Mouse (Mus musculus) embryonic facial prominence, embryonic 10.5 days (tissue): ENCODE measurements around the gene Gm9936. TPM values are rescaled to one million over a fixed set of nuclear protein-coding genes. Genes with fewer than 3 reads are reported as not detected.

ENCODE experiments used
- DNase-seq: peaks from one replicate; pipeline ENCODE4 v3.0.0-alpha.2; 2017; ENCODE audit warnings: low spot score
- H3K27ac ChIP-seq: fragments of 300-500 bp; sonication (generic); replicated peaks from 2 replicates; pipeline ENCODE4 v1.5.1; 2016; ENCODE audit warnings: mild to moderate bottlenecking
- H3K27me3 ChIP-seq: fragments of 300-500 bp; sonication (generic); replicated peaks from 2 replicates; pipeline ENCODE4 v1.6.1; 2016; ENCODE audit warnings: low read depth, mild to moderate bottlenecking; ENCODE audit not compliant: poor library complexity, severe bottlenecking
- H3K36me3 ChIP-seq: fragments of 300-500 bp; sonication (generic); replicated peaks from 2 replicates; pipeline ENCODE4 v1.6.1; 2016; ENCODE audit warnings: mild to moderate bottlenecking, moderate library complexity
- H3K4me1 ChIP-seq: fragments of 300-500 bp; sonication (generic); 2 replicates; pipeline ENCODE4 v1.6.1; 2016
- H3K4me3 ChIP-seq: fragments of 300-500 bp; sonication (generic); 2 replicates; pipeline ENCODE4 v1.5.1; 2016; ENCODE audit warnings: mild to moderate bottlenecking, moderate library complexity
- H3K9me3 ChIP-seq: fragments of 300-500 bp; sonication (generic); 2 replicates; pipeline ENCODE4 v1.6.1; 2016; ENCODE audit warnings: mild to moderate bottlenecking
- WGBS: fragments of 180-500 bp; shearing (Covaris S2); methylation state at CpG from one replicate; pipeline ENCODE4 v1.1.7; 2016; 5-methylcytosine and 5-hydroxymethylcytosine counted together
- polyA plus RNA-seq: library from polyadenylated mRNA; unstranded; fragments of >200 nt; fragmentation: Nextera tagmentation; extraction: Ambion mirVana; gene quantifications from 2 replicates; pipeline ENCODE4 v1.2.1, GENCODE M21; 2016

Gm9936 gene
- polyA plus RNA-seq, 1 experiment from 2014 or later, result 0.12 TPM

DNA sequence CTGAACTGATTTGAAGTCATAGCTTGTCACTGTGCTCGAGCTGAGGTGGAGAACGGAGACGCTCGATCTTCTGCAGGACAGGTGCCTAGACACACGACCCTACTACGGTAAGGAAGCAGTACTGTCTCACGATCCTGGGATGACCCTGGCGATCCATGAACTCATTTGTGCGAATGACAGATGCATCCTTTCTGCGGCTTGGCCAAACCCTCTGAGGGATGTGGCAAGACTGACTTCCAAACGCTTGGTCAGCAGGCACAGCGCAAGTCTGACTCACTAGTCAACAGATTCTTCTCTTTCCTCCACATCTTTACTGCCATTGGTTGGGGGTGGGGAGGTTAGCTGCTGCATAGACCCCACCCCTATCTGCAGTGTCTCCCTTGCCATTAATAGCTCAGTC, 31.1 kb downstream of the Gm9936 start:
- DNase-seq, result no peak
- Histone ChIP-seq H3K9me3 (0 out of 2 replicates have a peak, but pooled peaks cover under 1% of the 10 kb centered on the region), H3K4me3 (no peak overlapping the region), H3K27ac (no peak overlapping the region), H3K27me3 (no peaks in the 10 kb centered on the region), H3K4me1 (peaks cover 13% of the 10 kb centered on the region), H3K36me3 (peaks cover 1% of the 10 kb centered on the region)
- WGBS, result 92% methylated on average over 12 of the region's 12 CpGs

DNA sequence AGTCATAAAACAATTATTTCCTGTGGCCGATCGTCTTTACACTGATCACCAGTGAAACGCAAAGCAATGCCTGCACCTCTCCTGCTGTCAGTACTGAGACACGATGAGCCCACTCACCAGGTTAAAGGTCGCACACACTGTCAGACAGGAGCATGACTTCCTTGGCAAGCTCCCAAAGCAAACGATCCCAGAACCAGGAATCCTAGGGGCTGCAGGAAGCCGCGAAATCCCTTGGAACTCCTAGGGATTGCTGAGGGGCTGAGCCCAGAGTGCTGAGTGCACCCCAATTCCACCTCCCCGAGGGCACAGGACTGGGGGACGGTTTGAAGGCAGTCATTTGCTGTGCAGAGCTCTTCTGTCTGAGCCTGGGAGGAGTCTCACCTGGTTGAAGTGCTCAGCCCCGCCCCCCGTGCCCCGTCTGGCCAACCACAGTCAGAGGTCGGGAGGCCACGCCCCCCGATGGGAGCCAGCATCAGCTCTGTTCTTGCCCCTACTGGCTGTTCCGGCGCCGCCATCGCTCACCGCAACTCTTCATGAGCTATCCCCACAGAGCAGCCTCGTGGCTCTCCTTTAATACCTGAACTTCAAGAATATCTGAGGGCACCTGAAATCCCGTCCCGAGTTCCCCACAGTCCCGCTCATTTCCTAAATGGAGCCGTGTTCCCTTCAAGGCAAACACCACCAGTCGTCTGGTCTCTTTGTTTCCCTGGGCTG, 32.3 kb downstream of the Gm9936 start:
- 11% methylated on average over 27 of the region's 27 CpGs for WGBS
- peaks cover 10% of the 10 kb centered on the region; the same call in 1 of the 2 replicates for H3K9me3 ChIP-seq
- no peaks in the 10 kb centered on the region for H3K27me3 ChIP-seq
- H3K4me1 ChIP-seq, result peaks cover 13% of the 10 kb centered on the region
- DNase-seq, result peak; percentile 95
- peak overlapping the region; percentile 85 for H3K27ac ChIP-seq
- H3K36me3 ChIP-seq, result peaks cover 14% of the 10 kb centered on the region
- peak overlapping the region; percentile 54 for H3K4me3 ChIP-seq

GRCm38 (mm10) chr5:114824197-114824596, 34.3 kb downstream of the Gm9936 start:
- peaks cover 13% of the 10 kb centered on the region for H3K4me1 ChIP-seq
- H3K4me3 ChIP-seq, result peak overlapping the region; percentile 8; the same call in 1 of the 2 replicates
- peaks cover 10% of the 10 kb centered on the region; the same call in 1 of the 2 replicates for H3K9me3 ChIP-seq
- peak overlapping the region; percentile 48; the same call in 1 of the 2 replicates for H3K27ac ChIP-seq
- H3K36me3 ChIP-seq, result peaks cover 26% of the 10 kb centered on the region
- H3K27me3 ChIP-seq, result no peaks in the 10 kb centered on the region
- DNase-seq, result peak; percentile 64
- 20% methylated on average over 9 of the region's 9 CpGs for WGBS

DNA sequence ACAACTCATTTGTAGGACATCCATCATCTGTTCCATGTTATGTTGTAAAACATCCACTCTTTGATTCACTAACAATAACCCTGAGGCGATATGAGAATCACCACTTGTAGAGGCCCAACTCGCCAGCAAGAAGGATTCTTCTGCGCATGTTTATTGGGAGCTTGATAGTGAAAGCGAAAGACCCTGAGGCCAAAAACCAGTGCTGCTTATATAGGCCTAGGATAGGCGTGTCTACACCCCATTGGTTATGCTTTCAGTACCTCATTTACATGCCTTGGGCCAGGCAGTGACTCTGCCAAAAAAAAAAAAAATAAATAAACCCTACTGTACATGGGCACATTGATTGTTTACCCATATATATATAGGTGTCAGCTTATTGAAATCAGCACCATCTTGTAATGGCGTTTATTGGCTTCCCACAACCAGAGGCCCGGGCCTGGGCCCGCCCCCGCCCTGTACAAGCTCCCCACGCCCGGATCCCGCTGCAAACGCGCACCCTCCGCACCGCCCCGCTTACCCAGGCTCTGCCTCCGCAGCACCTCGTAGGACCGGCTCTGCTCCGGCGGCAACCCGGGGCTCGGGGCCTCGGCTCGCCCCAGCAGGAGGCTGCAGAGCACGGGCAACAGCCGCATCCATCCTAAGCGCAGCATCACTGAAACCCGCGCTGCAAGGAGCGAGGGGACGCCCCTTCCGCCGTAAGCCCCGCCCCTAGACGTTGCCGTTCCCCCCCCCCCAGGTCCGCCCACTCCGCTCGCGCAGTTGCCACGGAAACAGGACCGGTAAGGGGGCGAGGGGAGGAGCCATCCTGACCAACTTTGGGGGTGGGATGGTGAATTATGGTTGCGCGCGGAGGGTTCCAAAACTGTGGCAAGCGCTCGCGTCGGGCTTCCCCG, 35.4 kb downstream of the Gm9936 start, which contains the start of gene 1500011B03Rik:
1500011B03Rik (minus strand) TSS at position 673 of the 893 bp plus-strand sequence.
- DNase-seq, result peak; percentile 96
- 8% methylated on average over 53 of the region's 53 CpGs for WGBS
- peak within 1 kb of the TSS; percentile 95 for H3K27ac ChIP-seq
- peaks cover 13% of the 10 kb centered on the region for H3K4me1 ChIP-seq
- peak within 1 kb of the TSS; percentile 92 for H3K4me3 ChIP-seq
- peaks cover 10% of the 10 kb centered on the region; the same call in 1 of the 2 replicates for H3K9me3 ChIP-seq
- no peaks in the 10 kb centered on the region for H3K27me3 ChIP-seq
- peaks cover 28% of the 10 kb centered on the region for H3K36me3 ChIP-seq

GRCm38 (mm10) chr5:114818124-114818523, 40.4 kb downstream of the Gm9936 start:
- Histone ChIP-seq H3K36me3 (peaks cover 43% of the 10 kb centered on the region), H3K9me3 (peaks cover 10% of the 10 kb centered on the region; the same call in 1 of the 2 replicates), H3K4me1 (peaks cover 9% of the 10 kb centered on the region), H3K27ac (no peak overlapping the region), H3K4me3 (no peak overlapping the region), H3K27me3 (no peaks in the 10 kb centered on the region)
- no peak for DNase-seq
- WGBS, result 81% methylated on average over 11 of the region's 11 CpGs

DNA sequence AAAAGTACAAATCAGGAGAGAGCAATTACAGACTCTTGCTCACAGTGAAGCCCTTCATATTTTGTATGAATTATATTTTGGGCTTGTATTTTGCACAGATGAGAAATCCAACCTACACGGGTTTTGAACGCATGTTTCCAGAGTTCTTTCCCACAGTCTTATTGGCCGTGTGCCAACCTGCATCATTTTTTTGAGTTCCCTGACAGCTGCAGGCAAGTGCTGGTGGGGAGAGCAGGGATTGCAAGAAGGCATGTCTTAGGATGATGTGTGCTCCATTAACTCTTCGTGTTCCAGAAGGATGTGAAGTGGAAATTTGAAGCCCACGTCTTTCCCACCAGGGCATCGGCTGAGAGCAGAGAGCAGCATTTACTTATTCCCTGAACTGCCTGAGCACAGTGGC, 41.9 kb downstream of the Gm9936 start:
- WGBS, result 72% methylated on average over 6 of the region's 6 CpGs
- Histone ChIP-seq H3K4me1 (peaks cover 18% of the 10 kb centered on the region), H3K4me3 (no peak overlapping the region), H3K36me3 (peaks cover 45% of the 10 kb centered on the region), H3K9me3 (peaks cover 3% of the 10 kb centered on the region; the same call in 1 of the 2 replicates), H3K27ac (no peak overlapping the region), H3K27me3 (no peaks in the 10 kb centered on the region)
- DNase-seq, result no peak

DNA sequence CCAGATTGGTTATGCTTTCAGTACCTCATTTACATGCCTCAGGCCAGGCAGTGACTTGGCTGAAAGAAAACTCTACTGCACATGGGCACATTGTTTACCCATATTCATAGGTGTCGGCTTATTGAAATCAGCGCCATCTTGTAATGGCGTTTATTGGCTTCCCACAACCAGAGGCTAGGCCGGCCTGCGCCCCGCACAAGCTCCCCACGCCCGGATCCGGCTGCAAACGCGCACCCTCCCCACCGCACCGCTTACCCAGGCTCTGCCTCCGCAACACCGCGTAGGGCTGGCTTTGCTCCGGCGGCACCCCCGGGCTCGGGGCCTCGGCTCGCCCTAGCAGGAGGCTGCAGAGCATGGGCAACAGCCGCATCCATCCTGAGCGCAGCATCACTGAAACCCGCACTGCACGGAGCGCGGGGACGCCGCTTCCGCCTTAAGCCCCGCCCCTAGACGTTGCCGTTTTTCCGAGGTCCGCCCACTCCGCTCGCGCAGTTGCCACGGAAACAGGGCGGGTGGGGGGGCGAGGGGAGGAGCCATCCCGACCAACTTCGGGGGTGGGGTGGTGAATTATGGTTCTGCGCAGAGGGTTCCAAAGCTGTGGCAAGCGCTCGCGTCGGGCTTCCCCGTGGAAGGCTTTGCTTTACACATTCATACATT, 44.8 kb downstream of the Gm9936 start:
- Histone ChIP-seq H3K27ac (peak overlapping the region; percentile 93), H3K4me3 (peak overlapping the region; percentile 80), H3K27me3 (no peaks in the 10 kb centered on the region), H3K4me1 (peaks cover 32% of the 10 kb centered on the region), H3K36me3 (peaks cover 58% of the 10 kb centered on the region), H3K9me3 (no peaks in the 10 kb centered on the region)
- peak; percentile 94 for DNase-seq
- WGBS, result under 1% methylated on average over 50 of the region's 50 CpGs

DNA sequence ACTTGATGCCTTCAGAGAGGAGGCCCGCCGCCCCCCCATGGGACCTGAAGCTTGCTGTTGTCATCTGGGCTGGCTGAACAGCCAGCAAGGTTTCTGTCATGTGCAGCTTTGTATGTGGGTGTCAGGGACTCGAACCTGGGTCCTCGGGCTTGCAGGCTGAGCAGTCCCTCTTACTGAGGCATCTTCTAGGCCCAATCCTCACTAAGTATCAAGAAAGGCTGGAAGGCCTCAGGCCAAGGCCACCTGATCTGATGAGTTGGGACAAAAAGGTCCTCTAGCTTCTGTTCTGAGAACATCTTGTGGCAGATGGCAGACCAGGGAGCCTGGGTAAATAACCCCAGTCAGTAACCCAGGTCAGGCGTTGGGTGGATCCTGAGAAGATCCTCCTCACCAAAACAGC, 48.7 kb downstream of the Gm9936 start:
- no peaks in the 10 kb centered on the region for H3K27me3 ChIP-seq
- H3K4me3 ChIP-seq, result no peak overlapping the region
- peaks cover 53% of the 10 kb centered on the region for H3K4me1 ChIP-seq
- WGBS, result 93% methylated on average over 5 of the region's 5 CpGs
- no peak overlapping the region for H3K27ac ChIP-seq
- no peak for DNase-seq
- no peaks in the 10 kb centered on the region for H3K9me3 ChIP-seq
- peaks cover 78% of the 10 kb centered on the region for H3K36me3 ChIP-seq

GRCm38 (mm10) chr5:114809181-114809756, 49.2 kb downstream of the Gm9936 start:
- H3K27ac ChIP-seq, result no peak overlapping the region
- H3K27me3 ChIP-seq, result no peaks in the 10 kb centered on the region
- DNase-seq, result no peak
- no peak overlapping the region for H3K4me3 ChIP-seq
- peaks cover 53% of the 10 kb centered on the region for H3K4me1 ChIP-seq
- WGBS, result 82% methylated on average over 10 of the region's 10 CpGs
- no peaks in the 10 kb centered on the region for H3K9me3 ChIP-seq
- peaks cover 83% of the 10 kb centered on the region for H3K36me3 ChIP-seq

DNA sequence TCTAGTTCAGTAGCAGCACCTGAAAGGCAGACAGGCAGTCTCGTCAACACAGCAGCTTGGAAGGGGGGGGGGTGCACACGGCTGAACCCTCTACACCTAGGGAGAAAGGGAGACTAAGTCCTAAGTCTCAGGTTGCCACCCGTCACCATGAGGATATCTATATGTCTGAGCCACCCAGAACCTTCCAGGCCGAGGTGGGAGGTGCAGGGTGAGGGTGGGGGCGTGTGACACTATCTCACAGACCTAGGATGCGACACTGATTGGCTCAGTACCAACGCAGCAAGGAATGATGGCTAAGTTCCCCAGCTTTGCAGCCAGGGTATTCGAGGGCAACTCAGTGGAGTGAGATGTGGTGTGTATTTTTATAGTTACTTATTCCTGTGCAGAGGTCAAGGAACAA, 50.1 kb downstream of the Gm9936 start:
- DNase-seq, result no peak
- 72% methylated on average over 8 of the region's 8 CpGs for WGBS
- H3K36me3 ChIP-seq, result peaks cover 92% of the 10 kb centered on the region

DNA sequence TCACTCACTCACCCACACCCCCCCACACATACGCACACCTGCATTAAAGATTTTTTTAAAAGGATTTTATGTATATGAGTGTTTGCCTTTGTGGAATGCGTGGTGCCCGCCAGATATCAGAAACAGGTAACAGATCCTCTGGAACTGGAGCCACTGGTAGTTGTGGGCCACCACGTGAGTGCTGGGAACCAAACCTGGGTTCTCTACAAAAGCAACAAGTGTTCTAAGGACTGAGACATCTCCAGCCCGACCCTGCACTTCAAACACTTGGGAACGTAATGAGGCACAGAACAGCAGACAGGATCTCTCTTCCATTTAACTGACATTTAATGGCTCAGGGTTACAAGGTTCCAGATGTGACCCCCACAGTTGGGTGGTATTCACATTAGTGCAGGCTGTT, 50.6 kb downstream of the Gm9936 start:
- no peaks in the 10 kb centered on the region for H3K9me3 ChIP-seq
- peaks cover 96% of the 10 kb centered on the region for H3K36me3 ChIP-seq
- no peaks in the 10 kb centered on the region for H3K27me3 ChIP-seq
- no peak overlapping the region for H3K4me3 ChIP-seq
- no peak overlapping the region for H3K27ac ChIP-seq
- DNase-seq, result peak; percentile 24
- H3K4me1 ChIP-seq, result peaks cover 52% of the 10 kb centered on the region
- WGBS, result 58% methylated on average over 6 of the region's 6 CpGs

More for the DNA sequence above, 50.1 kb downstream of the Gm9936 start:
- H3K4me1 ChIP-seq, result peaks cover 53% of the 10 kb centered on the region
- no peak overlapping the region for H3K27ac ChIP-seq
- H3K9me3 ChIP-seq, result no peaks in the 10 kb centered on the region
- no peaks in the 10 kb centered on the region for H3K27me3 ChIP-seq
- H3K4me3 ChIP-seq, result no peak overlapping the region

- Histone ChIP-seq H3K27ac (no peak overlapping the region), H3K36me3 (peaks cover 96% of the 10 kb centered on the region), H3K27me3 (no peaks in the 10 kb centered on the region), H3K9me3 (no peaks in the 10 kb centered on the region), H3K4me1 (peaks cover 47% of the 10 kb centered on the region), H3K4me3 (no peak overlapping the region)
- WGBS, result 33% methylated on average over 8 of the region's 8 CpGs
- DNase-seq, result no peak
Measured at GRCm38 (mm10) chr5:114807468-114807867, 51.0 kb downstream of the Gm9936 start.
